Mouse (Mus musculus): ENCODE results near the gene Naa80.
A peak's percentile ranks its signal among the peaks of the same experiment; 100 is the strongest.

DNA sequence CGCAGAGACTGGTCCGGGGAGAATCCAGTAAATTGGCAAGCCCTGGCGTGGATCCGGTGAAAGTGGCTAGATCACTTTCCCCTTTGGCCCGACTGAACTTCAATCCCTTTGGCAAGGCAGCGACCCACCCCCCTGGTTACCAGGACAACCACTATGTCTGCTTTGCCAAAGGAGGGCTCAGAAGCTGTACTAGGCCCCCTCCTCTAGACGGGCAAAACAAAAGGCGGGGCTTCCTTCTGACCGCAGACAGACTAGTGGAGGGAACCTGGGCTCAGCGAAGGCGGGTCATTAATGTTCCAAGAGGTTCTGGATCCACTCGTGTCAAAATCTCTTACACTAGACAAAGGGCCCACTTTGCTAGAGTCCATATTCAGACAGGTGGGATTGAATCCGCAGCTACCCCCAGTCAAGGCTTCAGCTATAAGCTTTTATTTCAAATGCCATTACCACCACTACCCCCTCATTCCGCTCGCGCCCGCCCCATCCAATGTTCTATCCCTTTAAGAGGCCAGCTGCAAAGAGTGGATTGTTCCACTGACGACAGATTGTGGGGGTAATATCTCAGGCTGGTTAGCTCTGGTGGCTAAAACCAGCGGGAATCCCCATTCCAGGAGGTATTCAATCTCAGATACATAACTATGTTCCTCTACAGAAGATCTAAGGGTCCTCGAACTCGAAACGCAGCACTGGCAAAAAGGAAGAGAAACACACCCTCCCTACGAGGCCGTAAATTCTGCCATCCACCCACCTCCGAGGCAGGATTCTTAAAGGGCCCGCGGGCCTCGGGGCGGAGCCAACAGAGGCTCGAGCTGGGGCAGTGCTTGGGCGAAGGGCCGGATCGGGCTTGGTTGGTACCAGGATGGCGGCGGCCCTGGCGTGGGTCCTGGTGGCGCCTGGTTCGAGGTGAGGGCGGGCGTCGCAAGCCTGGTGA, 10.1 kb upstream of the Naa80 start:
- TF ChIP-seq CTCF (IDR thresholded peaks at IDR 0.05; ENCODE audit: insufficient read depth, low read depth, low read length): no peak
- 0 out of 2 replicates have a peak, but pooled peaks have one; percentile 30 for TF ChIP-seq POLR2A (IDR thresholded peaks at IDR 0.05; ENCODE audit: insufficient read depth, low read depth, low read length)

All from olfactory bulb, adult 2 months (tissue).